Mouse (Mus musculus): ENCODE results near the gene Urb1.

The Urb1 gene

GRCm38 (mm10) chr16:90809975-90810715 is at the start of gene Urb1:
Urb1 (minus strand) TSS chr16:90810413.
- DNase-seq (ENCODE audit: low spot score in 2 of 2), result peak; percentile 94 to 97

- DNase-seq (ENCODE audit: low spot score in 2 of 2), result no peak
Observed at GRCm38 (mm10) chr16:90858206-90858605, 48.0 kb upstream of the Urb1 start.

GRCm38 (mm10) chr16:90856552-90857200 is 46.5 kb upstream of the Urb1 start:
- DNase-seq (ENCODE audit: low spot score in 2 of 2), result no peak

DNA sequence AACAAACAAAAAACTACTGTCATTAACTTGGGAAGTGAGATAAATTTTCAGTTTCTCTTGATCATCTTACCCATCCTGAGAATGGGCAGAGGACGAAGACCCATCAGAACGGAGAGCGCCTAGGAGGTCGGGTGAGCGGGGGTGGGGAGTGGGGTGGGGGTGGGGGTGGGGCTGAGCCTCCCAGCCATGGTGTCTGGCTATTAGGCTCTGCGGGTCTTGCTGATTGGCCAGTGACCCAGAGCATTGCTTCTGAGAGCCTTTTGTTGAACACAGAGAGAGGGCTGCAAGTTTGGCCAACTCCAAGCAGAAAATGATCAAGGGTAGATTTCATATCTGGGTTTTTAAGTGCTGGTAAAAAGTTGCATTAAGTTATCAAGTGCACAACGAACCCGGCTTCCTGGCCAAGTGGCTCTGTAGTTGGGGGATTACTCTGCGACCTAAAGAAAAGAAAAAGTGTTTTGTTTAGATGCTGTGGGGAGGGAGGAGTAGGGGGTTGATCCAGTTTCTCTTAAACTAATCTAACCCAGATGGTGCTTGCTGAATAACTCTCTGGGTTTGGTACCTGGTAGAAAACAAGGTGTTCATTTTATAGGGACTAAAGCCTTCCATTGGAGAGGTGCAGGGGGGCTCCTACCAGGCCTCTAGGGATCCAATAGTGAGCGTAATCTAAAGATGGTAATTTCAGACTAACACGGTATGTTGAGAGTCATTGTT is 41.6 kb upstream of the Urb1 start:
- DNase-seq (ENCODE audit: low spot score in 2 of 2), result no peak

DNA sequence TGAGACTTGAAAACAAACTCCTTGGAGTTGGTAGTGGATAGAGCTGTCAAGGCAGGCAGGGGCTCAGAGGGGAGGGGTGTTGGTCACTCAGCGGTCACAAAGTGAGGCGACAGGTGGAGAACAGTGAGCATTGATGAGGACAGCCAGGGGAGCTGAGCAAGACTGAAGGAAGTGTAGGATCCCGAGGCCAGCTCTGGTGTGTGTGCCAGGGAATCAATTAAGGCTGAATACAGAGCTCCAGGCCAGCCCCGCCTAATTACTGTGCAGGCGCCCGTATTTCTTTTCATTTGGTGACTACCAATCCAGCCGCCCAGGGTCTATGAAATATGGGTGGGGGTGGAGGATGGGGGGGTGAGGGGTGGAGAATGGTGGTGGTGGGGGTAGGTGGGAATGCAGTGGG is 40.7 kb upstream of the Urb1 start:
- DNase-seq (ENCODE audit: low spot score in 2 of 2), result no peak

GRCm38 (mm10) chr16:90849262-90849661 is 39.0 kb upstream of the Urb1 start:
- no peak for DNase-seq (ENCODE audit: low spot score in 2 of 2)

GRCm38 (mm10) chr16:90848697-90849096 is 38.5 kb upstream of the Urb1 start:
- DNase-seq (ENCODE audit: low spot score in 2 of 2), result no peak

- DNase-seq (ENCODE audit: low spot score in 2 of 2), result no peak
Observed at GRCm38 (mm10) chr16:90845591-90845990, 35.4 kb upstream of the Urb1 start.

- DNase-seq (ENCODE audit: low spot score in 2 of 2), result no peak
Observed at GRCm38 (mm10) chr16:90845038-90845437, 34.8 kb upstream of the Urb1 start.

GRCm38 (mm10) chr16:90842164-90842563 is 32.0 kb upstream of the Urb1 start:
- no peak for DNase-seq (ENCODE audit: low spot score in 2 of 2)

DNA sequence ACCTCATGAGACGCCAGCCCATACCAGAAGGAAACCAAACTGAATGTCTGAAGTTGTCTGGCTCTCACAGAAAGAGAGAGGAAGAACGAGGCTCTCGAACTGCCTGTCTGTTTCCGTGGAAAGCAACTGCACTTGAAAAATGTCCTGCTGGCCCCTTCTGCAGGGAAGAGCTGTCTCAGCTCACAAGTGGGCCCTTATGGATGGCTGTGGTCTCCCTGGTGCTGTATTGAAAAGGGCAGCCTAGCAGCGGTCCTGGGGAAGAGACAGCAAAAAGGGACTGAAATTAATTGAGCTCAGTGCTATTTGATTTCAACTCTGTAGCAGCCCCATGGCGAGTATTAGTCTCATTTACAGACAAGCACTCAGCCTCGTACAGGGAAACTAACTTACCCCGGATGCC is 27.2 kb upstream of the Urb1 start:
- no peak for DNase-seq (ENCODE audit: low spot score in 2 of 2)

DNA sequence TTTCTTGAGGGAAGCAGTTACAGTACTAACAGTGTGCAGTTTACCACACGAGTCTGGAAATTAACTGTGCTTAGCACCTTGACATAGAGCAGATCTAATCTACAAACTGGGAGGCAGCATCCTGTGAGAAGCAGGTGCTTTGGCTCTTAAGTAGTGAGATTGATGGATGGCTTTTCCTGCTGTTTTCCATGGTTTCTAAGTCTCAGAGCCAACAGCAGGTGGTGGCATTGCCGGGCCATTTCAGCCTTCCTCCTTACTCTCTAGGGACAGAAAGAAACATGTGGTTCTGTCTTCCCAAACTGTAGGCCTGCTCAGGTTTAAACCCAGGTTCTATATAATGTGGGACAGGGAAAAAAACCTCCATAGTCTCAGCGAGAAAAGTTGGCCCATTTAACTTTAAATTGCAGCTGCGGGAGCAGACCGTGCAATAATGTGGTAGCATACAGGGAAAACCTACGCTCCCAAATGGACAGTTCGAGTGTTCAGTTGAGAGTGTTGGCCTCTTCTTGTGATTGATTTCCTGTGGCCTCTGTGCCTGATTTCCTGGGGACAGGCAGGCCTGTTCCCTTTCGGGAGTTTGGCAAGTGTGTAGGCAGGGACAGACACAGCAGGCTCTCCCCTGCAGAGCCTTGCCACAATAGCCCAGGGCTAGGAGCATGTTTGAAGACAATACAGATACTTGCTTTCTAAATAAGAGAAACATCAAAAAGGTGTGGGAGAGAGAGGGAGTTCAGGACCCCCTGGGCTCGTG is 23.0 kb upstream of the Urb1 start:
- no peak for DNase-seq (ENCODE audit: low spot score in 2 of 2)

DNA sequence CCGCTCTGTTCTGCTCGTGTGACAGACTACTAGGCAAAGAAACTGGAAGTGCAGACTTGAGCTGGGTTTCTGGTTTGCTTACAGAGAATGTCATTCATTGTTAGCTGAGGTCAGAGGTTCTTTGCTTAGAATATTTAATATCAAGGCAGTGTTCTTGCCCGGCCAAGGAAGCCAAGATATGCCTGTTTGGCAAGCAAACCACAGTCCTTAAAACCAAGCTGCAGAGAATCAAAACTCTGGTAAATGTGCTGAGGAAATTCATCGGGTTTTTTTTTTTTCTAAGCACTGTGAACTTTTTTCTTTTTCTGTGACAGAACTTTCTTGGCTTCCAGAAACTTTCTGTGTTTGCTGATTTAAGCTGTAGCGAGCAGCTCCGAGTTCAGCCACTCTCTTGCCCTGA is 22.3 kb upstream of the Urb1 start:
- no peak for DNase-seq (ENCODE audit: low spot score in 2 of 2)

- DNase-seq (ENCODE audit: low spot score in 2 of 2), result no peak
Observed at GRCm38 (mm10) chr16:90831676-90832075, 21.5 kb upstream of the Urb1 start.

- DNase-seq (ENCODE audit: low spot score in 2 of 2), result peak; percentile 28 to 45
Observed at GRCm38 (mm10) chr16:90830686-90831439, 20.6 kb upstream of the Urb1 start.

DNA sequence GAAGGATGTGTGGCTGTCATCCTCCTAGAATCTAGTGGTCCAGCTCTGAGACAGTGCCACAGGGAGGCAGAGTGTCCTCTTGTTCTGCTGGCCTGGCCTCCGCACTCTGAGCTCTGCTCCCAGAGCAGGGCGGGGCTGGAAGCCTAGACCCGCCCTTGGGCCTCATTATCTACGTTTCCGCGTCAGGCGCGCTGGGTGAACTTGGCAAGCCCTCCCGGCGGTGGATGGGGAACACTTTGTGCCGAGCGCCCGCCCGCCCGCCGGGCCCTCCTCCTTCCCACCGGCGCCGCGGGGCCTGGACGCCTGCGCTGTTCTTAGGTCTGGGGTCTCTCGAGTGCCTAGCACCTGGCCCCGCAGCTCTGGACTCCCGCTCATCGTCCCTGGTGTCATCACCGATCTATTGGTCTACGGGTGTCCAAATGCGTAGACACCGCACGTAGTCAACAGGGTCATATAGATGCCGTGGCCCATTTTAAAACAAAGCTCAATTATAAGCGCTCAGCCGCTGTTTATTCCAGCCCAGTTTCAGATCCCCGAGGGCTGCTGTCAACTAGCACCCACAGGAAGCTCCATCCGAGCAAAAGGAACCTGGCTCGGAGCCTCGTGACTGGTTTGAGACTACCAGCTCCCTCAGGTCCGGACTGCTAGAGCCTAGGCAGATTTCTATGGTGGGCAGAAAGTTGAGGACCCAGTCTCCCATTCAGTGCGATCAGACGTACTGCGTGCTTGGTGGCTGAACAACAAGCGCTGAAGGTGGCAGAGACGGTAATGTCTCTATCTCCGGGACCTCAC is 19.9 kb upstream of the Urb1 start:
- DNase-seq (ENCODE audit: low spot score in 2 of 2), result peak; percentile 43 to 56

DNA sequence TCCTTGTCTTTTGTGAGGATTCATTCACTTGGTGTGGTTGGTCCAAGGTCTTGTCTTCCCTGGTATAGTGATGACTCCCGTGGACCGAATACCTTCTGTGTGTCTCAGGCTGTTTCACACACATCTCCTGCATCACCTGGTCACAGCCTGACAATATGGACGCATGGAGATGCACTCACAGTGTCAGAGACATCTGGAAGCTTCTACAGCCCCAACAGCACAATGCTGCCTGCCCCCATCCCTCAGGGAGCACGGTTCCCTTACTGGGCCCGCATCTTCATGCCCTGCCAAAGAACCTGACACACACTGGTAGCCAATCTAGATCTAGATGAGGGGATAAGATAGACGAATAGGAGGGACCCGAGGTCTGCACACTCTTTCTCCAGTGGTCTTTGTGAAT is 18.9 kb upstream of the Urb1 start:
- no peak for DNase-seq (ENCODE audit: low spot score in 2 of 2)

- DNase-seq (ENCODE audit: low spot score in 2 of 2), result no peak
Observed at GRCm38 (mm10) chr16:90827498-90827897, 17.3 kb upstream of the Urb1 start.

DNA sequence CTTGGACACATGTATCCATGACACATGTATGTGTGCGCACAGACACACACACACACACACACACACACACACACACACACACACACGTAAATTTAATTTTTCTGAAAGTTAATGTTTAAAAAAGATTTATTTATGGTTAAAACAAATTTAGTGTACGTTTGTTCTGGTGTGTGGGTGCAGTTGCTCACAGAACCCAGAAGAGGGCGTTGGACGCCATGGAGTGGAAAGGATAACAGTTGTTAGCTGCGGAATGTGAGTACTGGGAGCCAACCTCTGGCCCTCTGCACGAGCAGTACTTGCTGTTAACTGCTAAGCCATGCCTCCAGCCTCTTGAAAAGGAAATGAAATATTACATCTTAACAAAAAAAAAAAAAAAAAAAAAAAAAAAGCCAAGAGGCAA is 16.2 kb upstream of the Urb1 start, which contains the start of gene Eva1c:
Gene Eva1c, plus strand, starts transcription at position 263 of the 400 bp plus-strand sequence.
- DNase-seq (ENCODE audit: low spot score in 2 of 2), result no peak

DNA sequence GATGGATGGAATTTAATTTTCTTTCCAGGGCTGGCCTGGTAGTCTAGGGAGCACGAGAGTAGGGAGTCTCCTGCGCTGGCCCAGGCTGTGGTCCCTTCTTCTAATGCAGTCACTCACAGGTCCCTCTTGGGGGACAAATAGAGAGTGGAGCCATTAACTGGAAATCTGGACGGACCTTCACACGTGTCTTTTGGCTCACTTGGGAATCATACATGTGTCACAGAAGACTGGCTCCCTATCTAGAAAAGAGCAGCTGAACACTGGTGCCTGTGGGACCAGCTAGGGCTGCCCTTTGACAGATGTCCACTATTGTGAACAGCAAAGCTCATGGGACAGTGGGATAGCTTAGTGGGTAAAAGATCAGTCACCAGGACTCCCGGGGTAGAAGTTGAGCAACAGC is 15.8 kb upstream of the Urb1 start:
- no peak for DNase-seq (ENCODE audit: low spot score in 2 of 2)
